Mouse (Mus musculus): Measurements from ENCODE around the gene Vgf. TPM values are rescaled to one million over a fixed set of nuclear protein-coding genes. Genes with fewer than 3 reads are reported as not detected.
A peak's percentile ranks its signal among the peaks of the same experiment; 100 is the strongest.

The Vgf gene
- polyA plus RNA-seq, 1 experiment, result not detected

DNA sequence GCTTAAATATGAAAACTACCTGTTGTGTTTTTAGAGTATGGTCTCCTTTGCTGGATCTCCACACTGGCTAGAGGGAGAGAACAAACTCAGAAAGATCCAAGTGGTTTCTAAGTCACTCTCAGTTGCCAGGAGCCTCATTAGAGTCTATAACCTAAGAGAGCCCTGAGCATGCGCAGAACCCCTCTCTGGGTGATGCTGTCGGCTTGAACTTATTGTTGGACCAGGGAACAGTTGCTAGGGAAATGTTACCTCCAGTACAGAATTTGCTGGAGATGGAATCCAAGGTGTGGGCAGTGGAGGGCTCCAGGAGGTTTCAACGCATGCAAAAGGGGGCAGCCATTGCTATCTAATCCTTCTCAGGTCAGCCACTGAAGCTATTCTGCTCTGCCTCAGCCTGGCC is 1.9 kb upstream of the Vgf start:
- WGBS, result 44% methylated on average over 3 of the region's 3 CpGs
- H3K4me3 ChIP-seq (replicated peaks; ENCODE audit: control insufficient read depth, low read depth, low read length), result no peak overlapping the region
- no peak overlapping the region for H3K27ac ChIP-seq (ENCODE audit: control insufficient read depth, insufficient read depth, low read depth, low read length, poor library complexity)
- H3K4me1 ChIP-seq (ENCODE audit: control insufficient read depth, insufficient read depth, low read length), result no peaks in the 10 kb centered on the region
- TF ChIP-seq CTCF (IDR thresholded peaks at IDR 0.05; ENCODE audit: control insufficient read depth, insufficient read depth, low read length), result no peak
- TF ChIP-seq POLR2A (IDR thresholded peaks at IDR 0.05; ENCODE audit: borderline replicate concordance, control insufficient read depth, low read depth, low read length), result no peak

GRCm38 (mm10) chr5:137025132-137025531 is 1.1 kb upstream of the Vgf start:
- WGBS, result under 1% methylated on average over 23 of the region's 23 CpGs
- Histone ChIP-seq H3K4me3 (replicated peaks; ENCODE audit: control insufficient read depth, low read depth, low read length) (no peak overlapping the region), H3K4me1 (ENCODE audit: control insufficient read depth, insufficient read depth, low read length) (no peaks in the 10 kb centered on the region; the same call in 1 of the 2 replicates), H3K27ac (ENCODE audit: control insufficient read depth, insufficient read depth, low read depth, low read length, poor library complexity) (no peak overlapping the region)
- TF ChIP-seq CTCF (IDR thresholded peaks at IDR 0.05; ENCODE audit: control insufficient read depth, insufficient read depth, low read length), result peak; percentile 94
- no peak for TF ChIP-seq POLR2A (IDR thresholded peaks at IDR 0.05; ENCODE audit: borderline replicate concordance, control insufficient read depth, low read depth, low read length)

DNA sequence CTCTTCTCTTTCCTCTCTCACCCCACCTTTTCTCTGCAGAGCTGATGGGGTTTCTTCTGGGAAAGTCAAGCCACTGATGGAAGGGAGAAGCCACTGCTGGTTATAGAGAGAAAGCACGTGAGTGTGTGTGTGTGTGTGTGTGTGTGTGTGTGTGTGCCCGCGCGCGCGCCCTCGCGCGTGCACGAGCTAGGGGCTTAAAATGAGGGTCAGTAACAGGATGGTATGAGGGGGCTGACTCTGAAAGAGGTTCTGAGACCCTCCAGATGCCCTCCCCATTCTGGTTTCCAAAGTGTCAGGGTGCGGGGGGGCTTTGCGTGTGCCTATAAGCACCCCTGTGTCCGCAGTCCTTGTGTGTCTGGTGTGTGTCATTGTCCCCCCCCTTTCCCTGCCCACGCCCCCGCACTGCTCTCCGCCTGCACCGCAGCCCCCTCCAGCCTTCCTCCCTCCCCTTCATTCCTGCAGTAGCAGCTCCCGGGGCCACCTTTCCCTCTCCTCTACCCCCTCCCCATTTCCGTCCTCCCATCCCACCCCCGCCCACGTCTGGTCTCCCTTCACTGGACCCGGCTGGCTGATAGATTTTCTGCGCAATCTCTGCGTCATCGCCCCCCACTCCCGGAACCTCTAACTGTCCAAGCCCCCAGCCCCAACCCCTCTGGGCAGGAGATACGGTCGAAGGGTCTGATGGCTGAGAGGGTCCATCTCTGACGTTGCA is 2.5 kb downstream of the Vgf start:
- H3K27ac ChIP-seq (ENCODE audit: control insufficient read depth, insufficient read depth, low read depth, low read length, poor library complexity), result no peak overlapping the region
- no peak overlapping the region for H3K4me3 ChIP-seq (replicated peaks; ENCODE audit: control insufficient read depth, low read depth, low read length)
- 9% methylated on average over 28 of the region's 29 CpGs for WGBS
- TF ChIP-seq CTCF (IDR thresholded peaks at IDR 0.05; ENCODE audit: control insufficient read depth, insufficient read depth, low read length) (no peak), POLR2A (IDR thresholded peaks at IDR 0.05; ENCODE audit: borderline replicate concordance, control insufficient read depth, low read depth, low read length) (no peak)
- peaks cover 1% of the 10 kb centered on the region for H3K4me1 ChIP-seq (ENCODE audit: control insufficient read depth, insufficient read depth, low read length)

GRCm38 (mm10) chr5:137029273-137029585 is 3.0 kb downstream of the Vgf start:
- H3K27ac ChIP-seq (ENCODE audit: control insufficient read depth, insufficient read depth, low read depth, low read length, poor library complexity), result no peak overlapping the region
- TF ChIP-seq POLR2A (IDR thresholded peaks at IDR 0.05; ENCODE audit: borderline replicate concordance, control insufficient read depth, low read depth, low read length) (no peak), CTCF (IDR thresholded peaks at IDR 0.05; ENCODE audit: control insufficient read depth, insufficient read depth, low read length) (no peak)
- H3K4me3 ChIP-seq (replicated peaks; ENCODE audit: control insufficient read depth, low read depth, low read length), result no peak overlapping the region
- peaks cover 1% of the 10 kb centered on the region for H3K4me1 ChIP-seq (ENCODE audit: control insufficient read depth, insufficient read depth, low read length)
- 2% methylated on average over 8 of the region's 8 CpGs for WGBS

DNA sequence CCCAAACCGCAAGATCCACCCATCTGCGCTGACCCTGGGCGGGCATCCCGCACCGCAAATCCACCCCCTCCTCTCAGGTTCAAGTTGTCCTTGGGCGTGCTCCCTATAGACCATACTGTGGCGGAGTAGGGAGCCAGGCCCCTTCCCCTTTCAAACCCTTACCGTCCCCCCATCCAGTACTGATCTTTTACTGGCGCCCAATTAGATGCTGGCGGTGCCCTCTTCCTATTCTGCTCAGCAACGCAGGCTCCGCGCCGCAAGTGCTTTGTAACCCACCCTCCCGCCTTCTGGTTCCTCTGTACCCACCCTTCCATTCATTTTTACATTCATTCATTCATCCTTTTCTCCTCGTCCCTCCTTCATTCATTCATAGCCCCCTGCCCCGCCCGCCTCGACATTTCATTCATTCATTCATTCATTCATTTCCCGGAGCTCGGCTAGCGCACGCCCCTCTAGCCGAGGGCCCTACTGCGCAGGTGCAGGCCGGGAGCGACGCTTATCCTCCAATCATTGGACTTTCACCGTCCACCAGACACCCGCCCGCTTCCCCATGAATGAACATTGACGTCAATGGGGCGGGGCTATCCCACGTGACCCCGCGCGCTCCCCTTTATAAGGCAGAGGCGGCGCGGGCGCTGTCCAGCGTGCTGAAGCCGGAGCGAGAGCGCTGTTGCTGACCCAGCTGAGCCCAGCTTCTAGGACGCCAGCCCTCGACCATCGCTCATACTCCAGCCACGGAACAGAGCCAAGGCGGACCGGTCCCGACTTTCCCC is 3.6 kb downstream of the Vgf start:
- peaks cover 1% of the 10 kb centered on the region for H3K4me1 ChIP-seq (ENCODE audit: control insufficient read depth, insufficient read depth, low read length)
- WGBS, result 2% methylated on average over 52 of the region's 52 CpGs
- TF ChIP-seq POLR2A (IDR thresholded peaks at IDR 0.05; ENCODE audit: borderline replicate concordance, control insufficient read depth, low read depth, low read length), result peak; percentile 27; the same call in 1 of the 2 replicates
- no peak for TF ChIP-seq CTCF (IDR thresholded peaks at IDR 0.05; ENCODE audit: control insufficient read depth, insufficient read depth, low read length)
- H3K27ac ChIP-seq (ENCODE audit: control insufficient read depth, insufficient read depth, low read depth, low read length, poor library complexity), result no peak overlapping the region
- no peak overlapping the region for H3K4me3 ChIP-seq (replicated peaks; ENCODE audit: control insufficient read depth, low read depth, low read length)

DNA sequence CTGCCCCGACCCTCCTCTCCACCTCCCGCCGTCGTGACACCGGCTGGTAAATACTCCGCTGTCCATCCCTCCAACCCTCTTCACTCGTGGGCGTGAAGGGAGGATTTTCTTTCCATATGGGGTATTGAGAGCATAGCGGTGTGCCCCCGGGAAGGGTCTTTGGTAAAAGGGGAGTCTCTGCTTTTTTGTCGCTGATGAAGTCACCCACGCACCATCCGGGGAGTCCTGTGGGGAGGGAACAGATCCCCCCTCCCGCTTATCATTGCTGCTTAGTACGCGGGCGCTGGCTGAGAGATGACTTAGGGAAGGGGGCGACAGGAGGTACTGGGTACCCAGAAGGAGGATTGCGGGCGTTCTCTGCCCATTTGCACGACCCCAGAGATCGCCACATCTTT is 4.2 kb downstream of the Vgf start:
- peaks cover 1% of the 10 kb centered on the region for H3K4me1 ChIP-seq (ENCODE audit: control insufficient read depth, insufficient read depth, low read length)
- TF ChIP-seq CTCF (IDR thresholded peaks at IDR 0.05; ENCODE audit: control insufficient read depth, insufficient read depth, low read length) (no peak), POLR2A (IDR thresholded peaks at IDR 0.05; ENCODE audit: borderline replicate concordance, control insufficient read depth, low read depth, low read length) (no peak)
- WGBS, result 14% methylated on average over 22 of the region's 22 CpGs
- no peak overlapping the region for H3K27ac ChIP-seq (ENCODE audit: control insufficient read depth, insufficient read depth, low read depth, low read length, poor library complexity)
- no peak overlapping the region for H3K4me3 ChIP-seq (replicated peaks; ENCODE audit: control insufficient read depth, low read depth, low read length)

- no peak overlapping the region for H3K4me3 ChIP-seq (replicated peaks; ENCODE audit: control insufficient read depth, low read depth, low read length)
- H3K27ac ChIP-seq (ENCODE audit: control insufficient read depth, insufficient read depth, low read depth, low read length, poor library complexity), result no peak overlapping the region; the same call in 1 of the 2 replicates
- WGBS, result 3% methylated on average over 78 of the region's 78 CpGs
- H3K4me1 ChIP-seq (ENCODE audit: control insufficient read depth, insufficient read depth, low read length), result peaks cover 1% of the 10 kb centered on the region
- TF ChIP-seq CTCF (IDR thresholded peaks at IDR 0.05; ENCODE audit: control insufficient read depth, insufficient read depth, low read length) (no peak), POLR2A (IDR thresholded peaks at IDR 0.05; ENCODE audit: borderline replicate concordance, control insufficient read depth, low read depth, low read length) (no peak)
These were observed 5.2 kb downstream of the Vgf start for GRCm38 (mm10) chr5:137031076-137032032.

DNA sequence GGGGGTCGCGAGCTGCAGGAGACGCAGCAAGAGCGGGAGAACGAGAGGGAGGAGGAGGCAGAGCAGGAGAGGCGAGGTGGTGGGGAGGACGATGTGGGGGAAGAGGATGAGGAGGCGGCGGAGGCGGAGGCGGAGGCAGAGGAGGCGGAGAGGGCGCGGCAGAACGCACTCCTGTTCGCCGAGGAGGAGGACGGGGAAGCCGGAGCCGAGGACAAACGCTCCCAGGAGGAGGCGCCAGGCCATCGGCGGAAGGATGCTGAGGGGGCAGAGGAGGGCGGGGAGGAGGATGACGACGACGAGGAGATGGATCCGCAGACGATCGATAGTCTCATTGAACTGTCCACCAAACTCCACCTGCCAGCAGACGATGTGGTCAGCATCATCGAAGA is 5.8 kb downstream of the Vgf start:
- Histone ChIP-seq H3K4me3 (replicated peaks; ENCODE audit: control insufficient read depth, low read depth, low read length) (peak overlapping the region; percentile 46), H3K4me1 (ENCODE audit: control insufficient read depth, insufficient read depth, low read length) (peaks cover 1% of the 10 kb centered on the region), H3K27ac (ENCODE audit: control insufficient read depth, insufficient read depth, low read depth, low read length, poor library complexity) (no peak overlapping the region; the same call in 1 of the 2 replicates)
- TF ChIP-seq POLR2A (IDR thresholded peaks at IDR 0.05; ENCODE audit: borderline replicate concordance, control insufficient read depth, low read depth, low read length) (no peak), CTCF (IDR thresholded peaks at IDR 0.05; ENCODE audit: control insufficient read depth, insufficient read depth, low read length) (no peak)
- WGBS, result under 1% methylated on average over 33 of the region's 33 CpGs

Measured in bone marrow, adult 2 months (tissue).